Mouse (Mus musculus): Measurements from ENCODE around the gene Gse1.

Gene Gse1

GRCm38 (mm10) chr8:120213229-120213628 lies 15.0 kb upstream of the Gse1 start:
- no peak for DNase-seq

GRCm38 (mm10) chr8:120213939-120214338 lies 14.3 kb upstream of the Gse1 start:
- DNase-seq, result no peak

- no peak for DNase-seq
Observed at GRCm38 (mm10) chr8:120215416-120216141, 12.7 kb upstream of the Gse1 start.

- DNase-seq, result no peak
Observed at GRCm38 (mm10) chr8:120216855-120217830, 11.1 kb upstream of the Gse1 start.

GRCm38 (mm10) chr8:120222548-120222947 lies 5.7 kb upstream of the Gse1 start:
- no peak for DNase-seq

- DNase-seq, result no peak
Observed at GRCm38 (mm10) chr8:120224521-120225420, 3.5 kb upstream of the Gse1 start.

GRCm38 (mm10) chr8:120225421-120226151 lies 2.7 kb upstream of the Gse1 start:
- DNase-seq, result peak; percentile 92

GRCm38 (mm10) chr8:120226700-120227577 lies 1.3 kb upstream of the Gse1 start:
- DNase-seq, result no peak

- DNase-seq, result no peak
Observed at GRCm38 (mm10) chr8:120227578-120227876, 729 bp upstream of the Gse1 start.

GRCm38 (mm10) chr8:120228781-120229573 lies 721 bp downstream of the Gse1 start:
- peak; percentile 71 for DNase-seq

GRCm38 (mm10) chr8:120229574-120229916 lies 1.3 kb downstream of the Gse1 start:
- DNase-seq, result no peak

- no peak for DNase-seq
Observed at GRCm38 (mm10) chr8:120230081-120230480, 1.8 kb downstream of the Gse1 start.

GRCm38 (mm10) chr8:120230715-120231614 lies 2.7 kb downstream of the Gse1 start:
- DNase-seq, result no peak

- no peak for DNase-seq
Observed at GRCm38 (mm10) chr8:120231870-120232269, 3.6 kb downstream of the Gse1 start.

GRCm38 (mm10) chr8:120232398-120232797 lies 4.1 kb downstream of the Gse1 start:
- DNase-seq, result no peak

- DNase-seq, result no peak
Observed at GRCm38 (mm10) chr8:120232913-120233312, 4.7 kb downstream of the Gse1 start.

- peak; percentile 58 for DNase-seq
Observed at GRCm38 (mm10) chr8:120234457-120234856, 6.2 kb downstream of the Gse1 start.

- DNase-seq, result no peak
Observed at GRCm38 (mm10) chr8:120234866-120235265, 6.6 kb downstream of the Gse1 start.

GRCm38 (mm10) chr8:120243222-120243621 lies 15.0 kb downstream of the Gse1 start:
- DNase-seq, result no peak
